9 mouse cellular contexts compared by ENCODE assay signal in the genomic region with DNA sequence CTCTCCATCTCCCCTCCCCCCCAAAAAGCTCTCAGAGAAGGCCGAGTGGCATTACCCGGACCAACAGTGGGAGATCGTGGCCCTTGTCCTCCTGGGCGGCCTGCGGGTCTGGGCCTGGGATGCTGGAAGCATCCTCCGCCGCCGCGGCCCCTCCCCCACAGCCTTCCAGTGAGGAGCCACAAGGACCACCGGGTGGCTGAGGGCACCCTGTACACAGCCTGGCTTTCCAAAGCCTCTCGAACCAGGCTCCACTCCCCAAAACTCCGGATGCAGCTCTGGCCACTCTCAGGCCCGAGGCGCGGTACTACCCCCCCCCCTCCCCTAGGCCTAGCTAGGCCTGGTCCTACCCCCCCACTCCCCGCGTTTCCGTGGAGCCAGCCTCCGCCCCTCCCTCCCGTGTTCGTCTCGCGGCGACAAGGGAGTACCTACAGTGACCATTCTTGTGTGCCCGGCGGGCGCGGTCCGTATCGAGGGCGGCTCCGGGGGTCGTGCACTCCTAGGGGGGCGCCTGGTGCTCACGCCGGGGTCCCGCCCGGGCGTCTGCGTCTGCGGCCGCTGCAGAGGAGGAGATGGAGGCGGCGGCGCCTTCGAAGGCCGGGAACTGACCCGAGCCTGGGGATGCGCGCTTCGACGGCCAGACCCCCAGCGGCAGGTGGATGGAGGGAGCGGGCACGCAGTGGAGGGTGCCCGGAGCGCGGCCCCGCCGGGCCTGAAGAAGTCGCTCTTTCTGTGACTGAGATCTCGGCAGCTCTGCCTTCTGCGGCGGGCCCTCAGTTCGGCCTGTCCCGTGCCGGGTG. TPM values are rescaled to one million over a fixed set of nuclear protein-coding genes. Genes with fewer than 3 reads are reported as not detected.
DNase-seq lines count a peak whose midpoint lies in the region; ATAC-seq and TF ChIP-seq lines count a peak whose summit lies in the region.
"Had no signal": no experiment of that assay in that cellular context is flagged by ENCODE, and none has a peak within 500 bp of the region (broad histone marks: within the 10 kb centered on the region; RNA-seq: fewer than 3 reads in every experiment).

No protein-coding gene starts in this region.

- TF ChIP-seq CTCF in ES-Bruce4 (IDR thresholded peaks at IDR 0.05; ENCODE audit: low read depth, low read length): no peak

- no peak for TF ChIP-seq EP300 in ES-Bruce4 (IDR thresholded peaks at IDR 0.05; ENCODE audit: insufficient read depth, low read depth, low read length)

- peak overlapping the region; percentile 43 for H3K4me3 ChIP-seq in heart, embryonic 15.5 days
- peak overlapping the region; percentile 68 for H3K4me3 ChIP-seq in ES-Bruce4 (ENCODE audit: low read depth, low read length)
- peak overlapping the region; percentile 35 for H3K4me3 ChIP-seq in intestine, embryonic 15.5 days (replicated peaks)
- H3K4me3 ChIP-seq in neural tube, embryonic 14.5 days (ENCODE audit: low read depth, low read length): peak overlapping the region; percentile 92

- H3K9ac ChIP-seq in heart, embryonic 15.5 days: no peak overlapping the region; the same call in 1 of the 2 replicates
- H3K9ac ChIP-seq in ES-Bruce4 (ENCODE audit: low read depth, poor library complexity, severe bottlenecking): peak overlapping the region; percentile 58
- H3K9ac ChIP-seq in intestine, embryonic 15.5 days: no peak overlapping the region
- H3K9ac ChIP-seq in neural tube, embryonic 14.5 days (replicated peaks; ENCODE audit: low read depth, low read length): peak overlapping the region; percentile 93

- 0 out of 2 replicates have a peak, but pooled peaks have one; percentile 1 for ATAC-seq in heart, embryonic 15.5 days (replicated peaks; ENCODE audit: insufficient number of reproducible peaks, insufficient read depth, low FRiP score, low read depth)
- ATAC-seq in intestine, embryonic 15.5 days: no peak
- ATAC-seq in neural tube, embryonic 14.5 days (ENCODE audit: low read depth): peak; percentile 47
- ATAC-seq: Patski had no signal

- TF ChIP-seq POLR2A in ES-Bruce4 (IDR thresholded peaks at IDR 0.05; ENCODE audit: insufficient read depth, low read length): no peak

- H3K27ac ChIP-seq in heart, embryonic 15.5 days: no peak overlapping the region
- no peak overlapping the region for H3K27ac ChIP-seq in ES-Bruce4 (ENCODE audit: insufficient read depth, low read length)
- H3K27ac ChIP-seq in intestine, embryonic 15.5 days: no peak overlapping the region
- H3K27ac ChIP-seq in neural tube, embryonic 14.5 days (ENCODE audit: low read depth, low read length): peak overlapping the region; percentile 94

- H3K4me1 ChIP-seq in heart, embryonic 15.5 days (replicated peaks): peaks cover 27% of the 10 kb centered on the region
- peaks cover 5% of the 10 kb centered on the region for H3K4me1 ChIP-seq in ES-Bruce4 (ENCODE audit: control insufficient read depth, insufficient read depth, low read length)
- H3K4me1 ChIP-seq in intestine, embryonic 15.5 days (replicated peaks): peaks cover 36% of the 10 kb centered on the region
- H3K4me1 ChIP-seq in neural tube, embryonic 14.5 days (ENCODE audit: control insufficient read depth, insufficient read depth, low read length): peaks cover 26% of the 10 kb centered on the region

- no peaks in the 10 kb centered on the region for H3K9me3 ChIP-seq in heart, embryonic 15.5 days (replicated peaks)
- no peaks in the 10 kb centered on the region for H3K9me3 ChIP-seq in ES-Bruce4 (replicated peaks; ENCODE audit: control insufficient read depth, insufficient read depth, low read length, poor library complexity, severe bottlenecking)
- H3K9me3 ChIP-seq in intestine, embryonic 15.5 days: no peaks in the 10 kb centered on the region
- H3K9me3 ChIP-seq in neural tube, embryonic 14.5 days (ENCODE audit: control insufficient read depth, low read length): no peaks in the 10 kb centered on the region

- no peak for DNase-seq in heart, postnatal 25 days (ENCODE audit: low spot score)
- peak; percentile 53 to 62 for DNase-seq in cerebellum, postnatal 36 days
- no peak for DNase-seq in gastrocnemius, postnatal 4 days (ENCODE audit: low spot score in 2 of 2)
- DNase-seq in kidney, adult 11 months: no peak

- peak overlapping the region; percentile 78 for H3K4me2 ChIP-seq in heart, embryonic 15.5 days
- H3K4me2 ChIP-seq in intestine, embryonic 15.5 days (replicated peaks): peak overlapping the region; percentile 79
- peak overlapping the region; percentile 74 for H3K4me2 ChIP-seq in neural tube, embryonic 14.5 days (ENCODE audit: low read depth, low read length)

- WGBS in heart, embryonic 15.5 days: 4% methylated on average over 63 of the region's 67 CpGs
- 2% methylated on average over 63 of the region's 67 CpGs for WGBS in intestine, embryonic 15.5 days
- WGBS in neural tube, embryonic 14.5 days: under 1% methylated on average over 65 of the region's 67 CpGs

- H3K27me3 ChIP-seq in heart, embryonic 15.5 days: peaks cover 80% of the 10 kb centered on the region
- no peaks in the 10 kb centered on the region; the same call in 1 of the 2 replicates for H3K27me3 ChIP-seq in ES-Bruce4 (ENCODE audit: control insufficient read depth, insufficient read depth, low read length, poor library complexity, severe bottlenecking)
- H3K27me3 ChIP-seq in intestine, embryonic 15.5 days (replicated peaks): peaks cover 58% of the 10 kb centered on the region
- H3K27me3 ChIP-seq in neural tube, embryonic 14.5 days (ENCODE audit: control insufficient read depth, insufficient read depth, low read length): no peaks in the 10 kb centered on the region; the same call in 1 of the 2 replicates

- intact Hi-C loops in heart, postnatal 25 days (cut with DNase I): no loop called here

- no peaks in the 10 kb centered on the region; the same call in 1 of the 2 replicates for H3K36me3 ChIP-seq in heart, embryonic 15.5 days
- H3K36me3 ChIP-seq in ES-Bruce4 (ENCODE audit: control insufficient read depth, insufficient read depth, low read length, poor library complexity, severe bottlenecking): no peaks in the 10 kb centered on the region
- H3K36me3 ChIP-seq in intestine, embryonic 15.5 days: no peaks in the 10 kb centered on the region
- H3K36me3 ChIP-seq in neural tube, embryonic 14.5 days (ENCODE audit: control insufficient read depth, insufficient read depth, low read length): no peaks in the 10 kb centered on the region

RNA-seq across cellular contexts. Expression of gene Elavl3, which starts 0.5 kb away (rescaled TPM):
- 0.14 and 1.0 TPM in 2 replicates for polyA plus RNA-seq in heart, embryonic 15.5 days (2015; fragmentation: Nextera tagmentation; extraction: Ambion mirVana)
- total RNA-seq in heart, postnatal 25 days (2021): under 1 TPM; 0.21 to 0.50 TPM
- polyA plus RNA-seq in ES-Bruce4 (2011; ENCODE audit: insufficient read depth, insufficient read length, low read depth, missing spikeins): 8.3 and 10.6 TPM in 2 replicates
- 2.8 and 2.9 TPM in 2 replicates for polyA plus RNA-seq in intestine, embryonic 15.5 days (2015; fragmentation: Nextera tagmentation; extraction: Ambion mirVana)
- polyA plus RNA-seq in neural tube, embryonic 14.5 days (2014; fragmentation: Nextera tagmentation; extraction: Ambion mirVana): 132 and 146 TPM in 2 replicates
- under 1 TPM; 0.08 to 0.12 TPM for total RNA-seq in gastrocnemius, postnatal 4 days (2021)

RNA-seq across cellular contexts. Expression of gene Gm49318, which starts 19.7 kb away (rescaled TPM):
- polyA plus RNA-seq in heart, embryonic 15.5 days (2015; fragmentation: Nextera tagmentation; extraction: Ambion mirVana): not detected in 2 replicates
- total RNA-seq in heart, postnatal 25 days (2021): not detected
- not detected in 2 replicates for polyA plus RNA-seq in ES-Bruce4 (2011; ENCODE audit: insufficient read depth, insufficient read length, low read depth, missing spikeins)
- not detected in 2 replicates for polyA plus RNA-seq in intestine, embryonic 15.5 days (2015; fragmentation: Nextera tagmentation; extraction: Ambion mirVana)
- not detected in 2 replicates for polyA plus RNA-seq in neural tube, embryonic 14.5 days (2014; fragmentation: Nextera tagmentation; extraction: Ambion mirVana)
- total RNA-seq in gastrocnemius, postnatal 4 days (2021): under 1 TPM in 1 of 2 experiments, not detected in 1; 0.54 TPM
- polyA plus RNA-seq: Patski had no signal

RNA-seq across cellular contexts. Expression of gene Zfp653, which starts 19.8 kb away (rescaled TPM):
- 8.5 and 11.3 TPM in 2 replicates for polyA plus RNA-seq in heart, embryonic 15.5 days (2015; fragmentation: Nextera tagmentation; extraction: Ambion mirVana)
- 1 to 10 TPM; 4.0 to 4.3 TPM for total RNA-seq in heart, postnatal 25 days (2021)
- 7.2 and 8.8 TPM in 2 replicates for polyA plus RNA-seq in ES-Bruce4 (2011; ENCODE audit: insufficient read depth, insufficient read length, low read depth, missing spikeins)
- polyA plus RNA-seq in intestine, embryonic 15.5 days (2015; fragmentation: Nextera tagmentation; extraction: Ambion mirVana): 9.7 and 10.6 TPM in 2 replicates
- 13.5 and 14.2 TPM in 2 replicates for polyA plus RNA-seq in neural tube, embryonic 14.5 days (2014; fragmentation: Nextera tagmentation; extraction: Ambion mirVana)
- total RNA-seq in gastrocnemius, postnatal 4 days (2021): 1 to 10 TPM; 5.6 to 7.4 TPM

RNA-seq across cellular contexts. Expression of gene Ecsit, which starts 33.9 kb away (rescaled TPM):
- 55.0 and 62.4 TPM in 2 replicates for polyA plus RNA-seq in heart, embryonic 15.5 days (2015; fragmentation: Nextera tagmentation; extraction: Ambion mirVana)
- total RNA-seq in heart, postnatal 25 days (2021): 100 to 1,000 TPM; 103 TPM
- polyA plus RNA-seq in ES-Bruce4 (2011; ENCODE audit: insufficient read depth, insufficient read length, low read depth, missing spikeins): 20.9 and 21.9 TPM in 2 replicates
- polyA plus RNA-seq in intestine, embryonic 15.5 days (2015; fragmentation: Nextera tagmentation; extraction: Ambion mirVana): 44.4 and 50.0 TPM in 2 replicates
- polyA plus RNA-seq in neural tube, embryonic 14.5 days (2014; fragmentation: Nextera tagmentation; extraction: Ambion mirVana): 56.8 and 64.2 TPM in 2 replicates
- total RNA-seq in gastrocnemius, postnatal 4 days (2021): 10 to 100 TPM; 33.7 to 36.0 TPM

RNA-seq across cellular contexts. Expression of gene Cnn1, which starts 47.7 kb away (rescaled TPM):
- polyA plus RNA-seq in heart, embryonic 15.5 days (2015; fragmentation: Nextera tagmentation; extraction: Ambion mirVana): 145 and 157 TPM in 2 replicates
- total RNA-seq in heart, postnatal 25 days (2021): 10 to 100 TPM in 1 of 2 experiments, 1 to 10 TPM in 1; 7.6 to 10.4 TPM
- polyA plus RNA-seq in ES-Bruce4 (2011; ENCODE audit: insufficient read depth, insufficient read length, low read depth, missing spikeins): 7.8 and 10.1 TPM in 2 replicates
- 281 and 303 TPM in 2 replicates for polyA plus RNA-seq in intestine, embryonic 15.5 days (2015; fragmentation: Nextera tagmentation; extraction: Ambion mirVana)
- 0.43 and 0.66 TPM in 2 replicates for polyA plus RNA-seq in neural tube, embryonic 14.5 days (2014; fragmentation: Nextera tagmentation; extraction: Ambion mirVana)
- 1 to 10 TPM; 7.2 to 7.5 TPM for total RNA-seq in gastrocnemius, postnatal 4 days (2021)

Comparison
In these comparisons a context has a peak if more than half of its experiments do, and no peak if none do; other contexts are left out.
1. H3K4me3 ChIP-seq: peak in every context shown above with its lines; median percentile 92 in neural tube, embryonic 14.5 days; 68 in ES-Bruce4; 43 in heart, embryonic 15.5 days; 35 in intestine, embryonic 15.5 days.
2. H3K9ac ChIP-seq: peak in ES-Bruce4 (single experiment) and neural tube, embryonic 14.5 days (single experiment); none in heart, embryonic 15.5 days (single experiment) and intestine, embryonic 15.5 days (single experiment).
3. DNase-seq: peak in cerebellum, postnatal 36 days (2 of 2); none in heart, postnatal 25 days (single experiment), gastrocnemius, postnatal 4 days (0 of 2) and kidney, adult 11 months (single experiment).
4. RNA of gene Elavl3, which starts 0.5 kb away (polyA plus RNA-seq): 132 to 146 TPM in neural tube, embryonic 14.5 days; 8.3 to 10.6 TPM in ES-Bruce4, 2.8 to 2.9 TPM in intestine, embryonic 15.5 days and 0.14 to 1.0 TPM in heart, embryonic 15.5 days; every median in the first group is over 10 times any median in the second.
5. Peak in every context shown above with its lines, with median percentiles within 50 percentile points of each other: H3K4me2 ChIP-seq.